ENCODE assay signal across 8 mouse cellular contexts in the genomic region with DNA sequence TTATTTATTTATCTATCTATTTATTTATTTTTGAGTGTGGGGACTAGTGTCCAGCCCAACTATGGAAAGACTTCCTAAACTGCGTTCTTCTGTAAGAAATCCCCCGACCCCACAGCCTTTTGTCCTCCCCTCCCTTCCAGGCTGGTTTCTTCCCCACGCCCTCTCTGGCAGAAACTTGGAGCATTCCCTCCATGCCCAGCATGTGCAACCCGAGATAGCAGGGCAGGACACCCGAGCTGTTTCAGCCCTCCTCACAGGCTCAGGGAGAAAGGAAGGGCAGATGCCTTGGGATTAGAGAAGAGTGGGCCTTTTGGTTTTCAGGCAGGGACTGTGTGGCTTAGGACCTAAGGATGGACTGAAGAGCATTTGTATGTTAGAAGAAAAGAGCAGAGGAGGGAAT. TPM values are rescaled to one million over a fixed set of nuclear protein-coding genes. Genes with fewer than 3 reads are reported as not detected.
DNase-seq lines count a peak whose midpoint lies in the region; ATAC-seq lines count a peak whose summit lies in the region.

No protein-coding gene starts in this region.

- 21% methylated on average over 5 of the region's 5 CpGs for WGBS in embryonic facial prominence, embryonic 15.5 days
- WGBS in hindbrain, embryonic 10.5 days: 49% methylated on average over 5 of the region's 5 CpGs
- WGBS in midbrain, embryonic 11.5 days: 40% methylated on average over 5 of the region's 5 CpGs

- no peaks in the 10 kb centered on the region for H3K9me3 ChIP-seq in embryonic facial prominence, embryonic 15.5 days (replicated peaks)
- H3K9me3 ChIP-seq in hindbrain, embryonic 10.5 days: no peaks in the 10 kb centered on the region
- H3K9me3 ChIP-seq in midbrain, embryonic 11.5 days (ENCODE audit: control insufficient read depth, low read length): no peaks in the 10 kb centered on the region

- peak overlapping the region; percentile 100; the same call in 1 of the 2 replicates for H3K27ac ChIP-seq in embryonic facial prominence, embryonic 15.5 days (replicated peaks)
- H3K27ac ChIP-seq in hindbrain, embryonic 10.5 days: no peak overlapping the region
- no peak overlapping the region for H3K27ac ChIP-seq in midbrain, embryonic 11.5 days (ENCODE audit: low read depth, low read length)

- no peaks in the 10 kb centered on the region for H3K27me3 ChIP-seq in embryonic facial prominence, embryonic 15.5 days
- no peaks in the 10 kb centered on the region for H3K27me3 ChIP-seq in hindbrain, embryonic 10.5 days (ENCODE audit: insufficient read depth, poor library complexity, severe bottlenecking)
- H3K27me3 ChIP-seq in midbrain, embryonic 11.5 days (ENCODE audit: control insufficient read depth, insufficient read depth, low read length): no peaks in the 10 kb centered on the region

- peak; percentile 43 for DNase-seq in cerebellum, adult 9-11 months
- DNase-seq in cerebellum, adult 8-10 months: no peak
- DNase-seq in hindbrain, embryonic 10.5 days (ENCODE audit: low spot score): no peak
- DNase-seq in midbrain, embryonic 11.5 days (ENCODE audit: low spot score, missing footprints): no peak
- DNase-seq in right cerebral cortex, postnatal 4 days: no peak
- DNase-seq in left cerebral cortex, postnatal 25 days (ENCODE audit: low spot score in 2 of 2): no peak
- no peak for DNase-seq in cerebellum, adult 11 months

- H3K9ac ChIP-seq in embryonic facial prominence, embryonic 15.5 days: no peak overlapping the region; the same call in 1 of the 2 replicates
- peak overlapping the region; percentile 50 for H3K9ac ChIP-seq in midbrain, embryonic 11.5 days (ENCODE audit: low read length)

- intact Hi-C loops in left cerebral cortex, postnatal 25 days (cut with DNase I): loop anchor here (5.0 kb wide), 1 partner anchor 61 kb away; a partner anchor contains a TSS

- peaks cover 27% of the 10 kb centered on the region for H3K4me1 ChIP-seq in embryonic facial prominence, embryonic 15.5 days
- H3K4me1 ChIP-seq in hindbrain, embryonic 10.5 days (replicated peaks): peaks cover 34% of the 10 kb centered on the region
- peaks cover 24% of the 10 kb centered on the region for H3K4me1 ChIP-seq in midbrain, embryonic 11.5 days (ENCODE audit: control insufficient read depth, insufficient read depth, low read length)

- peaks cover 45% of the 10 kb centered on the region for H3K36me3 ChIP-seq in embryonic facial prominence, embryonic 15.5 days
- H3K36me3 ChIP-seq in hindbrain, embryonic 10.5 days: peaks cover 60% of the 10 kb centered on the region
- H3K36me3 ChIP-seq in midbrain, embryonic 11.5 days (ENCODE audit: control insufficient read depth, insufficient read depth, low read length): peaks cover 10% of the 10 kb centered on the region; the same call in 1 of the 2 replicates

- H3K4me2 ChIP-seq in embryonic facial prominence, embryonic 15.5 days (replicated peaks): peak overlapping the region; percentile 80
- H3K4me2 ChIP-seq in midbrain, embryonic 11.5 days: peak overlapping the region; percentile 81

- peak overlapping the region; percentile 99 for H3K4me3 ChIP-seq in embryonic facial prominence, embryonic 15.5 days (replicated peaks)
- peak overlapping the region; percentile 99 for H3K4me3 ChIP-seq in hindbrain, embryonic 10.5 days
- H3K4me3 ChIP-seq in midbrain, embryonic 11.5 days (ENCODE audit: low read depth, low read length): peak overlapping the region; percentile 12

- ATAC-seq in embryonic facial prominence, embryonic 15.5 days (ENCODE audit: insufficient number of reproducible peaks, low FRiP score, low TSS enrichment, low read depth): no peak
- ATAC-seq in midbrain, embryonic 11.5 days (ENCODE audit: low FRiP score): no peak

RNA-seq across cellular contexts. Expression of a gene that starts 0.6 kb away (rescaled TPM):
- polyA plus RNA-seq in embryonic facial prominence, embryonic 15.5 days (2015; fragmentation: Nextera tagmentation; extraction: Ambion mirVana): 112 and 113 TPM in 2 replicates
- 156 and 167 TPM in 2 replicates for polyA plus RNA-seq in hindbrain, embryonic 10.5 days (2016; fragmentation: Nextera tagmentation; extraction: Ambion mirVana)
- 150 and 151 TPM in 2 replicates for polyA plus RNA-seq in midbrain, embryonic 11.5 days (2014; fragmentation: Nextera tagmentation; extraction: Ambion mirVana)
- 100 to 1,000 TPM; 106 to 109 TPM for total RNA-seq in left cerebral cortex, postnatal 25 days (2021)

RNA-seq across cellular contexts. Expression of a gene that starts 1.9 kb away (rescaled TPM):
- 31.6 and 34.9 TPM in 2 replicates for polyA plus RNA-seq in embryonic facial prominence, embryonic 15.5 days (2015; fragmentation: Nextera tagmentation; extraction: Ambion mirVana)
- 22.6 and 25.7 TPM in 2 replicates for polyA plus RNA-seq in hindbrain, embryonic 10.5 days (2016; fragmentation: Nextera tagmentation; extraction: Ambion mirVana)
- 20.7 and 22.6 TPM in 2 replicates for polyA plus RNA-seq in midbrain, embryonic 11.5 days (2014; fragmentation: Nextera tagmentation; extraction: Ambion mirVana)
- 100 to 1,000 TPM; 117 to 129 TPM for total RNA-seq in left cerebral cortex, postnatal 25 days (2021)

RNA-seq across cellular contexts. Expression of a gene that starts 8.1 kb away (rescaled TPM):
- 543 and 559 TPM in 2 replicates for polyA plus RNA-seq in embryonic facial prominence, embryonic 15.5 days (2015; fragmentation: Nextera tagmentation; extraction: Ambion mirVana)
- polyA plus RNA-seq in hindbrain, embryonic 10.5 days (2016; fragmentation: Nextera tagmentation; extraction: Ambion mirVana): 421 and 580 TPM in 2 replicates
- polyA plus RNA-seq in midbrain, embryonic 11.5 days (2014; fragmentation: Nextera tagmentation; extraction: Ambion mirVana): 566 and 590 TPM in 2 replicates
- 100 to 1,000 TPM; 217 to 218 TPM for total RNA-seq in left cerebral cortex, postnatal 25 days (2021)

RNA-seq across cellular contexts. Expression of a gene that starts 12.7 kb away (rescaled TPM):
- polyA plus RNA-seq in embryonic facial prominence, embryonic 15.5 days (2015; fragmentation: Nextera tagmentation; extraction: Ambion mirVana): 77.8 and 83.0 TPM in 2 replicates
- polyA plus RNA-seq in hindbrain, embryonic 10.5 days (2016; fragmentation: Nextera tagmentation; extraction: Ambion mirVana): 93.7 and 98.1 TPM in 2 replicates
- 51.5 and 53.4 TPM in 2 replicates for polyA plus RNA-seq in midbrain, embryonic 11.5 days (2014; fragmentation: Nextera tagmentation; extraction: Ambion mirVana)
- 10 to 100 TPM; 44.6 to 47.5 TPM for total RNA-seq in left cerebral cortex, postnatal 25 days (2021)

RNA-seq across cellular contexts. Expression of a gene that starts 17.5 kb away (rescaled TPM):
- 47.3 and 52.3 TPM in 2 replicates for polyA plus RNA-seq in embryonic facial prominence, embryonic 15.5 days (2015; fragmentation: Nextera tagmentation; extraction: Ambion mirVana)
- 50.3 and 51.8 TPM in 2 replicates for polyA plus RNA-seq in hindbrain, embryonic 10.5 days (2016; fragmentation: Nextera tagmentation; extraction: Ambion mirVana)
- 29.0 and 30.0 TPM in 2 replicates for polyA plus RNA-seq in midbrain, embryonic 11.5 days (2014; fragmentation: Nextera tagmentation; extraction: Ambion mirVana)
- total RNA-seq in left cerebral cortex, postnatal 25 days (2021): 10 to 100 TPM; 26.1 to 32.2 TPM

Comparison
In these comparisons a context has a peak if more than half of its experiments do, and no peak if none do; other contexts are left out.
1. H3K4me3 ChIP-seq: peak in every context shown above with its lines; median percentile 99 in embryonic facial prominence, embryonic 15.5 days; 99 in hindbrain, embryonic 10.5 days; 12 in midbrain, embryonic 11.5 days.